Mouse (Mus musculus): ENCODE measurements at regions not wholly inside any gene's neighbourhood (a gene's known extent, or its start where the extent isn't known, plus 50 kb on each side); places are given as distances from the start of the nearest gene placed in this dataset.

- TF ChIP-seq POLR2A (IDR thresholded peaks at IDR 0.05; ENCODE audit: low read depth, low read length), result no peak
- TF ChIP-seq CTCF (IDR thresholded peaks at IDR 0.05; ENCODE audit: extremely low read depth, insufficient read depth, insufficient read length, insufficient replicate concordance), result no peak
Measured at GRCm38 (mm10) chr2:159725158-159726076, 608.5 kb downstream of the Gm826 start.
